Mouse (Mus musculus) monocyte, adult 5-6 weeks (primary cell): Measurements from ENCODE around the gene Tmem207. TPM values are rescaled to one million over a fixed set of nuclear protein-coding genes. Genes with fewer than 3 reads are reported as not detected.

Source experiments
- ATAC-seq: fragments of 153-309, 156-312 bp; replicated peaks from 2 replicates; pipeline ENCODE4 v1.8.0; 2017; ENCODE audit warnings: mild to moderate bottlenecking; ENCODE audit not compliant: low TSS enrichment, insufficient number of reproducible peaks, severe bottlenecking, poor library complexity, low FRiP score
- total RNA-seq: library from RNA; stranded (forward); fragments of 200-1000, 200-491, 200-594 nt; gene quantifications from 3 replicates; pipeline ENCODE4 v1.2.3, GENCODE M21; 2017

The Tmem207 gene
- total RNA-seq, 1 experiment from 2014 or later = not detected

- ATAC-seq = no peak
Observed at GRCm38 (mm10) chr16:26471254-26471653, 55.3 kb downstream of the Tmem207 start.

DNA sequence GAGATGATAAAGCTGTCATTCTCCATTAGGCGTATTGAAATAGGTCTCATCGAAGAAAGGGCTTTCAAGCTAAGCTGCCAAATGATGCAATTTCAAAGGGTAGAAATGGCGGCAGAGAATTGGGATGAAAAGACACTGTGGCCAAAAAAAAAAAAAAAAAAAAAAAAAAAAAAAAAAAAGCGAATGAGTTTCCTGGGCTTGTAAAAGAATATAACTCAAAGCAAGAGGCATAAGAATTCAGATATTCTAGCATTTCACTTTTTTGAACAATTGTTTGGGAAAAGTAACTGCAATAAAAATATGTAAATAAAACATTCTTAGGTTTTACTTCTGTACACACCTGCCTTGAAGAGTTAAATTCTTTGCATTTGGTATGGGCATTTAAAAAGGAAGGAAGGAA is 60.0 kb downstream of the Tmem207 start:
- ATAC-seq = no peak

DNA sequence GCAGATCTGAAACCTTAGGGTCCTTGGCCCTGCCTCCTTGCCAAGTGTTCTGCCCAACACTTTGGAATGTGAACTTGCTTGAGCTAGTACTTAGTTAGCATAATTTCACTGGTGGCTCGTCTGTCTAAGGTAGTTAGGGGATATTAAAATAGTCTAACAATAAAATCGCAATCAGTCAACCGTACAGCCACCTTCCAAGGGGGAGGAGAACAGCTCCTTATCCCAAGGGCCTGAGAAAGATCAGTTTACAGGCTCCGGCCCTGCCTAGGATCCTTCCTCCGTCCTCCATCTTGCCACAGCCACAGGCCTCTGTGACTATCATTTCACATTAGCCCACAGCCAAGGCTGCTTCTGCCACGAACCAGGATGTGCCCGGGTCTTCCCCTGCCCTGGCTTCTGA is 63.7 kb downstream of the Tmem207 start, which contains the start of gene Cldn16:
TSS of gene Cldn16 (plus strand) at position 301 of the 400 bp plus-strand sequence.
- no peak for ATAC-seq

GRCm38 (mm10) chr16:26456182-26456581 is 70.4 kb downstream of the Tmem207 start:
- ATAC-seq = no peak

GRCm38 (mm10) chr16:26454163-26454562 is 72.4 kb downstream of the Tmem207 start:
- ATAC-seq = no peak

Other genes starting within 250 kb of the Tmem207 start
- 0.53 TPM in 1 of 3 replicates, not detected in the others for gene Cldn1, start 154.9 kb downstream of the Tmem207 start, total RNA-seq
- not detected in 3 replicates for gene Cldn16, start 63.6 kb downstream of the Tmem207 start, total RNA-seq
- 12.2 to 21.3 TPM (median 17.6 TPM) in 3 replicates for gene Il1rap, start 54.9 kb upstream of the Tmem207 start, total RNA-seq